Mouse (Mus musculus) heart, adult 11 months (tissue): ENCODE measurements at regions not wholly inside any gene's neighbourhood (a gene's known extent, or its start where the extent isn't known, plus 50 kb on each side); places are given as distances from the start of the nearest gene placed in this dataset.
A peak's percentile ranks its signal among the peaks of the same experiment; 100 is the strongest.

ENCODE experiments used
- DNase-seq: peaks from one replicate; pipeline ENCODE4 v3.0.0; 2022

GRCm38 (mm10) chr16:74597735-74598340 lies 186.2 kb upstream of the Robo2 start:
- DNase-seq = no peak

- no peak for DNase-seq
Observed at GRCm38 (mm10) chr16:74591896-74592295, 180.3 kb upstream of the Robo2 start.

- no peak for DNase-seq
Observed at GRCm38 (mm10) chr16:74582645-74583423, 171.2 kb upstream of the Robo2 start.

GRCm38 (mm10) chr16:74548374-74548773 lies 136.7 kb upstream of the Robo2 start:
- DNase-seq = no peak

GRCm38 (mm10) chr16:74530531-74530930 lies 118.9 kb upstream of the Robo2 start:
- no peak for DNase-seq

- DNase-seq = no peak
Observed at GRCm38 (mm10) chr16:74528245-74528644, 116.6 kb upstream of the Robo2 start.

GRCm38 (mm10) chr16:74526521-74526920 lies 114.9 kb upstream of the Robo2 start:
- DNase-seq = no peak

- DNase-seq = no peak
Observed at GRCm38 (mm10) chr16:74520501-74520900, 108.9 kb upstream of the Robo2 start.

GRCm38 (mm10) chr16:74517888-74518287 lies 106.3 kb upstream of the Robo2 start:
- DNase-seq = no peak

- DNase-seq = no peak
Observed at GRCm38 (mm10) chr16:74517374-74517773, 105.7 kb upstream of the Robo2 start.

GRCm38 (mm10) chr16:74514481-74514880 lies 102.9 kb upstream of the Robo2 start:
- no peak for DNase-seq

- no peak for DNase-seq
Observed at GRCm38 (mm10) chr16:74510383-74510782, 98.8 kb upstream of the Robo2 start.

GRCm38 (mm10) chr16:74509489-74509888 lies 97.9 kb upstream of the Robo2 start:
- DNase-seq = no peak

- no peak for DNase-seq
Observed at GRCm38 (mm10) chr16:74506719-74507118, 95.1 kb upstream of the Robo2 start.

GRCm38 (mm10) chr16:74506173-74506709 lies 94.6 kb upstream of the Robo2 start:
- DNase-seq = no peak

GRCm38 (mm10) chr16:74504426-74504825 lies 92.8 kb upstream of the Robo2 start:
- DNase-seq = no peak

GRCm38 (mm10) chr16:74500687-74501086 lies 89.1 kb upstream of the Robo2 start:
- peak; percentile 57 for DNase-seq

GRCm38 (mm10) chr16:74467745-74468420 lies 56.3 kb upstream of the Robo2 start:
- no peak for DNase-seq

- no peak for DNase-seq
Observed at GRCm38 (mm10) chr16:74467159-74467558, 55.5 kb upstream of the Robo2 start.

GRCm38 (mm10) chr16:74464835-74465234 lies 53.2 kb upstream of the Robo2 start:
- DNase-seq = no peak

GRCm38 (mm10) chr16:74464290-74464689 lies 52.7 kb upstream of the Robo2 start:
- DNase-seq = no peak

- no peak for DNase-seq
Observed at GRCm38 (mm10) chr16:74462436-74462835, 50.8 kb upstream of the Robo2 start.
